Mouse (Mus musculus): ENCODE measurements around the gene Acyp1.

- TF ChIP-seq POLR2A (IDR thresholded peaks at IDR 0.05; ENCODE audit: low read depth, low read length) (no peak), CTCF (IDR thresholded peaks at IDR 0.05; ENCODE audit: borderline replicate concordance, insufficient read depth, low read length) (no peak)
Measured at GRCm38 (mm10) chr12:85308651-85309050, 20.4 kb upstream of the Acyp1 start.
